Mouse (Mus musculus) MEL (cell line): ENCODE results near the gene Opcml. TPM values are rescaled to one million over a fixed set of nuclear protein-coding genes. Genes with fewer than 3 reads are reported as not detected.

Experiments used
- DNase-seq: peaks from one replicate; pipeline ENCODE4 v3.0.0; 2011; ENCODE audit warnings: low read depth, low spot score
- H3K27ac ChIP-seq: 2 replicates; pipeline ENCODE4 v1.5.1; 2012; ENCODE audit warnings: low read depth, mild to moderate bottlenecking, control low read depth, low read length, moderate library complexity; ENCODE audit not compliant: control insufficient read depth
- H3K27me3 ChIP-seq, 2 experiments: fragments of 150-350 bp in 1 of 2; sonication (generic) in 1 of 2; 2 replicates each; pipeline ENCODE4 v1.6.1; 2012; ENCODE audit warnings: low read length in 2 of 2, mild to moderate bottlenecking in 2 of 2, improper control_type of control experiment in 1 of 2, moderate library complexity in 1 of 2; ENCODE audit not compliant: insufficient read depth in 2 of 2, control insufficient read depth in 1 of 2
- H3K36me3 ChIP-seq, 2 experiments: 2 replicates each; pipeline ENCODE4 v1.6.1; 2012 to 2014; ENCODE audit warnings: low read length in 2 of 2, improper control_type of control experiment in 1 of 2, inconsistent platforms in 1 of 2, mild to moderate bottlenecking in 1 of 2; ENCODE audit not compliant: insufficient read depth in 2 of 2, control insufficient read depth in 1 of 2
- H3K4me1 ChIP-seq, 2 experiments: fragments of 150-350 bp in 1 of 2; sonication (generic) in 1 of 2; 2 replicates each; pipeline ENCODE4 v1.6.1; 2012; ENCODE audit warnings: low read length in 2 of 2, improper control_type of control experiment in 1 of 2, mild to moderate bottlenecking in 1 of 2; ENCODE audit not compliant: insufficient read depth in 2 of 2, control insufficient read depth in 1 of 2
- H3K4me3 ChIP-seq, 2 experiments: fragments of 150-350 bp in 1 of 2; sonication (generic) in 1 of 2; 2 replicates each; pipeline ENCODE4 v1.5.1; 2012; ENCODE audit warnings: low read depth in 2 of 2, low read length in 2 of 2, mild to moderate bottlenecking in 2 of 2, moderate library complexity in 2 of 2, control low read depth in 1 of 2, improper control_type of control experiment in 1 of 2; ENCODE audit not compliant: control insufficient read depth in 1 of 2, insufficient read depth in 1 of 2
- H3K79me2 ChIP-seq: 2 replicates; pipeline ENCODE4 v1.6.1; 2012; ENCODE audit warnings: mild to moderate bottlenecking, low read length, moderate library complexity; ENCODE audit not compliant: control insufficient read depth, poor library complexity, insufficient read depth
- H3K9ac ChIP-seq: 2 replicates; pipeline ENCODE4 v1.6.1; 2012; ENCODE audit warnings: low read depth, mild to moderate bottlenecking, control low read depth, low read length, moderate library complexity; ENCODE audit not compliant: control insufficient read depth, poor library complexity, severe bottlenecking
- H3K9me3 ChIP-seq: fragments of 150-350 bp; sonication (generic); replicated peaks from 2 replicates; pipeline ENCODE4 v1.6.1; 2012; ENCODE audit warnings: mild to moderate bottlenecking, low read length, improper control_type of control experiment, moderate library complexity; ENCODE audit not compliant: insufficient read depth
- E2F4 ChIP-seq: IDR thresholded peaks from 2 replicates; pipeline ENCODE4 v1.6.1; 2011; ENCODE audit warnings: low read depth, low read length, improper control_type of control experiment, borderline replicate concordance
- ELF1 ChIP-seq: IDR thresholded peaks from 2 replicates; pipeline ENCODE4 v1.6.1; 2014; ENCODE audit warnings: low read depth, mild to moderate bottlenecking, inconsistent platforms, low read length, improper control_type of control experiment, moderate library complexity
- ETS1 ChIP-seq: IDR thresholded peaks from 2 replicates; pipeline ENCODE4 v1.6.1; 2012; ENCODE audit warnings: low read depth, mild to moderate bottlenecking, inconsistent platforms, low read length, improper control_type of control experiment, moderate library complexity
- GABPA ChIP-seq: IDR thresholded peaks from 2 replicates; pipeline ENCODE4 v1.6.1; 2012; ENCODE audit warnings: low read depth, mild to moderate bottlenecking, inconsistent platforms, low read length, improper control_type of control experiment, moderate library complexity
- GATA1 ChIP-seq: IDR thresholded peaks from 2 replicates; pipeline ENCODE4 v1.6.1; 2011; ENCODE audit warnings: low read depth, low read length, improper control_type of control experiment
- JUND ChIP-seq: IDR thresholded peaks from 2 replicates; pipeline ENCODE4 v1.6.1; 2011; ENCODE audit warnings: low read depth, mild to moderate bottlenecking, improper control_type of control experiment, low read length
- MAFK ChIP-seq: IDR thresholded peaks from 2 replicates; pipeline ENCODE4 v1.6.1; 2011; ENCODE audit warnings: low read depth, mild to moderate bottlenecking, low read length, improper control_type of control experiment, borderline replicate concordance
- MAX ChIP-seq: IDR thresholded peaks from 2 replicates; pipeline ENCODE4 v1.6.1; 2011; ENCODE audit warnings: low read length, improper control_type of control experiment
- MAZ ChIP-seq: IDR thresholded peaks from 2 replicates; pipeline ENCODE4 v1.6.1; 2012; ENCODE audit warnings: low read depth, mild to moderate bottlenecking, inconsistent platforms, low read length, improper control_type of control experiment
- MYB ChIP-seq: IDR thresholded peaks from 2 replicates; pipeline ENCODE4 v1.6.1; 2011; ENCODE audit warnings: mild to moderate bottlenecking, low read depth, low read length, improper control_type of control experiment
- MYC ChIP-seq: IDR thresholded peaks from 2 replicates; pipeline ENCODE4 v1.6.1; 2011; ENCODE audit warnings: low read depth, mild to moderate bottlenecking, low read length, improper control_type of control experiment, moderate library complexity
- NRF1 ChIP-seq: IDR thresholded peaks from 2 replicates; pipeline ENCODE4 v1.6.1; 2014; ENCODE audit warnings: low read depth, mild to moderate bottlenecking, inconsistent platforms, low read length, improper control_type of control experiment, moderate library complexity; ENCODE audit not compliant: poor library complexity, insufficient read depth, severe bottlenecking
- RCOR1 ChIP-seq: IDR thresholded peaks from 2 replicates; pipeline ENCODE4 v1.6.1; 2012; ENCODE audit warnings: low read depth, mild to moderate bottlenecking, inconsistent platforms, low read length, improper control_type of control experiment
- SIN3A ChIP-seq: IDR thresholded peaks from 2 replicates; pipeline ENCODE4 v1.6.1; 2012; ENCODE audit warnings: low read length, improper control_type of control experiment, inconsistent platforms
- TCF12 ChIP-seq: IDR thresholded peaks from 2 replicates; pipeline ENCODE4 v1.6.1; 2014; ENCODE audit warnings: low read depth, mild to moderate bottlenecking, inconsistent platforms, low read length, improper control_type of control experiment, moderate library complexity
- UBTF ChIP-seq: IDR thresholded peaks from 2 replicates; pipeline ENCODE4 v1.6.1; 2012; ENCODE audit warnings: low read depth, mild to moderate bottlenecking, inconsistent platforms, low read length, improper control_type of control experiment, moderate library complexity, borderline replicate concordance; ENCODE audit not compliant: insufficient read depth
- USF1 ChIP-seq: IDR thresholded peaks from 2 replicates; pipeline ENCODE4 v1.6.1; 2014; ENCODE audit warnings: low read depth, mild to moderate bottlenecking, inconsistent platforms, low read length, improper control_type of control experiment, moderate library complexity
- ZKSCAN1 ChIP-seq: IDR thresholded peaks from 2 replicates; pipeline ENCODE4 v1.6.1; 2012; ENCODE audit warnings: low read depth, mild to moderate bottlenecking, inconsistent platforms, low read length, improper control_type of control experiment, moderate library complexity
- ZNF384 ChIP-seq: IDR thresholded peaks from 2 replicates; pipeline ENCODE4 v1.6.1; 2012; ENCODE audit warnings: low read depth, mild to moderate bottlenecking, inconsistent platforms, low read length, improper control_type of control experiment
- polyA plus RNA-seq, 2 experiments: library from polyadenylated mRNA; stranded (reverse) in 1 of 2; unstranded in 1 of 2; fragments of >175 nt in 1 of 2; fragments of >200 nt in 1 of 2; gene quantifications; 2 replicates each; pipeline versions ENCODE4 v1.2.1 to v1.2.4; 2012; ENCODE audit warnings: low replicate concordance in 2 of 2, low read depth in 1 of 2; ENCODE audit not compliant: insufficient read length in 2 of 2, insufficient read depth in 1 of 2, missing spikeins in 1 of 2
- total RNA-seq: library from RNA; depleted of rRNA; stranded (reverse); fragments of 300-350 nt; gene quantifications from 2 replicates; pipeline ENCODE4 v1.2.3, GENCODE M21; 2012

Gene Opcml
- total and polyA plus RNA-seq, 3 experiments = not detected

- TF ChIP-seq UBTF = no peak
These were observed 293.2 kb downstream of the Opcml start (continued) for GRCm38 (mm10) chr9:28083754-28084153.

- no peak for DNase-seq
These were observed 293.7 kb downstream of the Opcml start for GRCm38 (mm10) chr9:28084273-28084726.

GRCm38 (mm10) chr9:28091395-28091794, 300.8 kb downstream of the Opcml start:
- no peak for DNase-seq
- no peaks in the 10 kb centered on the region for H3K9me3 ChIP-seq
- no peaks in the 10 kb centered on the region for H3K27me3 ChIP-seq
- no peak for TF ChIP-seq RCOR1
- no peak for TF ChIP-seq MAZ
- no peak for TF ChIP-seq USF1
- TF ChIP-seq ZKSCAN1 = no peak
- no peak for TF ChIP-seq SIN3A
- TF ChIP-seq NRF1 = no peak
- no peak for TF ChIP-seq UBTF
- no peak for TF ChIP-seq TCF12
- TF ChIP-seq ZNF384 = no peak
- no peak for TF ChIP-seq E2F4
- H3K4me1 ChIP-seq = no peaks in the 10 kb centered on the region
- H3K36me3 ChIP-seq = no peaks in the 10 kb centered on the region
- H3K79me2 ChIP-seq = no peaks in the 10 kb centered on the region
- no peak overlapping the region for H3K9ac ChIP-seq
- H3K27ac ChIP-seq = no peak overlapping the region
- H3K4me3 ChIP-seq = no peak overlapping the region

More at GRCm38 (mm10) chr9:28084273-28084726, 293.7 kb downstream of the Opcml start:
- H3K4me3 ChIP-seq = no peak overlapping the region
- no peaks in the 10 kb centered on the region for H3K36me3 ChIP-seq
- TF ChIP-seq JUND = no peak
- no peak for TF ChIP-seq MAZ
- no peak for TF ChIP-seq MAX
- no peak for TF ChIP-seq SIN3A
- TF ChIP-seq MAFK = no peak
- no peak for TF ChIP-seq ELF1
- TF ChIP-seq MYC = no peak
- no peak for TF ChIP-seq GABPA
- no peak for TF ChIP-seq GATA1
- no peak for TF ChIP-seq ETS1
- TF ChIP-seq MYB = no peak
- no peak for TF ChIP-seq UBTF
- TF ChIP-seq, all 39 proteins: peak for 0
- Histone ChIP-seq H3K79me2 (no peaks in the 10 kb centered on the region), H3K9me3 (no peaks in the 10 kb centered on the region), H3K27me3 (no peaks in the 10 kb centered on the region), H3K27ac (no peak overlapping the region), H3K9ac (no peak overlapping the region), H3K4me1 (no peaks in the 10 kb centered on the region)
